Mouse (Mus musculus): ENCODE results near the gene Fggy. TPM values are rescaled to one million over a fixed set of nuclear protein-coding genes. Genes with fewer than 3 reads are reported as not detected.

Gene Fggy
- total and polyA plus RNA-seq, 3 experiments, result 3.8 to 9.7 (median 7.4) TPM

DNA sequence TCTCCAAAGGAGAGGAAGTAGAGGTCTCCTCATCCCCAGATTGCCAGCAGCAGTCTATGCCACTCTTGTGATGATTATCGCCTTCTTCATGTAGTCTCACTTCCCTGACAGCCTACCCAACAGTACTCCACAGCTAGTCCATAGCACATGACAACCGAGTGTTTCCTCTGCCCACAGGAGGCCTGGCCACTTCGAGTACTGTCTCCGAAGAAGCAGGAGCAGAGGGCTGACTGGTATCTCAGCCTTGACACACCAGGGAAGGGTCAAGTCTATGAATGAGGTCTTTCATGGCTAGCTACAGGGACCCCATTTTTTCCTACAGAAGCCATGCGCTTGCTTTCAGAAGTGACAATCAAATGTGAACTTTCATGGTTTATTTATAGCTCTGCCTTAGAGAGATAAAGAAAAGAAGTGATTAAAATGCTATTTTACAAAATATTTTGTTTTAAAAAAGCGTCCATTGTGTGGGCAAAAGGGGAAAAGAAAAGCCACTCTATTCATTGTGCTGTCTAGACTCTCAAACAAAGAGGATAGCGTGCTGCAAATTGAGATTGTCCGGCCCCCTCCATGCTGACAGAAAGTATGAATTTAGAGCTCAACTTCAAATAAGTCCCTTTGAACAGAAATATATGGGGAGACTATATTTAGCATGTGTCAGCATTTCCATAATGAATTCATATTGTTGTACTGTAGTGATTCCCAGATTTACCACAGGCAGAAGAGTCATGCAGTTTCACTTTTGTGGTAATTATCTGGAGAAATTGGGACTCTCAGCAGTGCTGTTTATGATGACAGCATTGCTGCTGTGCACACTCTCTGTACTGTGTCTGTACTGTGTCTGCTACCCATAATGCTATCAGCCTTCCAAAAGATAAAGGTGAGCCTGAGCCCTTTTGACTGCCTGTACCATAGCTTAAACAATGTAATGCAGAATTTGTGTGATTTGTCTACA lies 358.6 kb downstream of the Fggy start:
- intact Hi-C loops (cut with DNase I), result no loop called here
- H3K27ac ChIP-seq, result no peak overlapping the region
- no peak for DNase-seq
- WGBS, result 67% methylated on average over 8 of the region's 8 CpGs
- H3K9ac ChIP-seq (ENCODE audit: low read depth, low read length), result no peak overlapping the region
- no peak for TF ChIP-seq CTCF (IDR thresholded peaks at IDR 0.05)
- no peak for TF ChIP-seq EP300 (IDR thresholded peaks at IDR 0.05; ENCODE audit: insufficient read depth, low read depth, low read length)
- no peak for TF ChIP-seq POLR2A (IDR thresholded peaks at IDR 0.05; ENCODE audit: insufficient read depth, low read depth, low read length)
- no peaks in the 10 kb centered on the region for H3K4me1 ChIP-seq (ENCODE audit: control insufficient read depth, insufficient read depth, low read length)
- no peaks in the 10 kb centered on the region for H3K36me3 ChIP-seq (ENCODE audit: control insufficient read depth, insufficient read depth, low read length)
- H3K4me3 ChIP-seq, result no peak overlapping the region
- no peaks in the 10 kb centered on the region for H3K27me3 ChIP-seq (ENCODE audit: control insufficient read depth, insufficient read depth, low read length)
- H3K79me2 ChIP-seq (replicated peaks; ENCODE audit: control insufficient read depth, insufficient read depth, low read length), result no peaks in the 10 kb centered on the region

DNA sequence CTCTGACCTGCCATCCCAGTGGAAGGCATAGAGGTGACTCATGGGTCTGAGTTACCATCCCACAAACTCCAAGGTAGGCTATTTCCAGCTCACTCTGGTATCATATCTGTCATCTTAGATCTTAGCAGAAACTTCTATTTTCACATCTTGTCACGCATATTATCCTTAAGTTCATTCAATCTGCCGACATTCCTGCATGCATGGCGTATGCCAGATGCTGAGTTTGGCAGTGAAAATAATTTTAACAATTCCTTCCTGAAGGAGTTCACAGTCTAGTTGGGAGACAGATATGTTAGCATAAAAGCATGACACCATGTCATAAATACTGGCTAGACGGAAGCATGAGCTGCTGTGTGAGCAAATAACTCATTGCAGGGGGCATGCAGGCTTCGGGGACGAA lies 360.4 kb downstream of the Fggy start:
- intact Hi-C loops (cut with DNase I), result no loop called here
- Histone ChIP-seq H3K9ac (ENCODE audit: low read depth, low read length) (no peak overlapping the region), H3K4me1 (ENCODE audit: control insufficient read depth, insufficient read depth, low read length) (no peaks in the 10 kb centered on the region), H3K79me2 (replicated peaks; ENCODE audit: control insufficient read depth, insufficient read depth, low read length) (no peaks in the 10 kb centered on the region), H3K4me3 (no peak overlapping the region), H3K27me3 (ENCODE audit: control insufficient read depth, insufficient read depth, low read length) (no peaks in the 10 kb centered on the region), H3K36me3 (ENCODE audit: control insufficient read depth, insufficient read depth, low read length) (no peaks in the 10 kb centered on the region), H3K27ac (no peak overlapping the region)
- no peak for DNase-seq
- TF ChIP-seq EP300 (IDR thresholded peaks at IDR 0.05; ENCODE audit: insufficient read depth, low read depth, low read length) (no peak), CTCF (IDR thresholded peaks at IDR 0.05) (no peak), POLR2A (IDR thresholded peaks at IDR 0.05; ENCODE audit: insufficient read depth, low read depth, low read length) (no peak)
- 77% methylated on average over 6 of the region's 6 CpGs for WGBS

DNA sequence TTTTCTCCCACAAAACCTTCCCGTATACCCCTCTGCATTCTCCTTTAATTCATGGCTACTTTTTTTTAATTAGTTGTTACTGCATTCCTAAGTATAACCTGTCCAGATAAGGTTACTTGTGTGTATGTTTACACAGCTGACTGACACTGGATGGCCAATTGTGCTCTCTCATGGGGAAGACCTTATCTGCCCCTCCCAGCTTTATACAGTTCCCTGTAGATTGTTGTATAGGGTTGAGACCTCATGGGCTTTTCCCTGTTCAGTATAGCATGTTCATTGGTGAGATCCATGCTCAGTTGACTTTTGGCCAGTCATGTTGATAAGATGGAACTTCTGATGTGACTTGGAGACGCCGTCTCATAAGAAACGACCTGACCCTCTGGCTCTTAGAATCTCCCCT lies 363.1 kb downstream of the Fggy start:
- intact Hi-C loops (cut with DNase I), result no loop called here
- Histone ChIP-seq H3K27me3 (ENCODE audit: control insufficient read depth, insufficient read depth, low read length) (no peaks in the 10 kb centered on the region), H3K4me3 (no peak overlapping the region), H3K4me1 (ENCODE audit: control insufficient read depth, insufficient read depth, low read length) (no peaks in the 10 kb centered on the region), H3K79me2 (replicated peaks; ENCODE audit: control insufficient read depth, insufficient read depth, low read length) (no peaks in the 10 kb centered on the region), H3K27ac (no peak overlapping the region), H3K36me3 (ENCODE audit: control insufficient read depth, insufficient read depth, low read length) (no peaks in the 10 kb centered on the region), H3K9ac (ENCODE audit: low read depth, low read length) (no peak overlapping the region)
- WGBS, result 40% methylated on average over 4 of the region's 4 CpGs
- TF ChIP-seq EP300 (IDR thresholded peaks at IDR 0.05; ENCODE audit: insufficient read depth, low read depth, low read length) (no peak), POLR2A (IDR thresholded peaks at IDR 0.05; ENCODE audit: insufficient read depth, low read depth, low read length) (no peak), CTCF (IDR thresholded peaks at IDR 0.05) (no peak)
- DNase-seq, result no peak

DNA sequence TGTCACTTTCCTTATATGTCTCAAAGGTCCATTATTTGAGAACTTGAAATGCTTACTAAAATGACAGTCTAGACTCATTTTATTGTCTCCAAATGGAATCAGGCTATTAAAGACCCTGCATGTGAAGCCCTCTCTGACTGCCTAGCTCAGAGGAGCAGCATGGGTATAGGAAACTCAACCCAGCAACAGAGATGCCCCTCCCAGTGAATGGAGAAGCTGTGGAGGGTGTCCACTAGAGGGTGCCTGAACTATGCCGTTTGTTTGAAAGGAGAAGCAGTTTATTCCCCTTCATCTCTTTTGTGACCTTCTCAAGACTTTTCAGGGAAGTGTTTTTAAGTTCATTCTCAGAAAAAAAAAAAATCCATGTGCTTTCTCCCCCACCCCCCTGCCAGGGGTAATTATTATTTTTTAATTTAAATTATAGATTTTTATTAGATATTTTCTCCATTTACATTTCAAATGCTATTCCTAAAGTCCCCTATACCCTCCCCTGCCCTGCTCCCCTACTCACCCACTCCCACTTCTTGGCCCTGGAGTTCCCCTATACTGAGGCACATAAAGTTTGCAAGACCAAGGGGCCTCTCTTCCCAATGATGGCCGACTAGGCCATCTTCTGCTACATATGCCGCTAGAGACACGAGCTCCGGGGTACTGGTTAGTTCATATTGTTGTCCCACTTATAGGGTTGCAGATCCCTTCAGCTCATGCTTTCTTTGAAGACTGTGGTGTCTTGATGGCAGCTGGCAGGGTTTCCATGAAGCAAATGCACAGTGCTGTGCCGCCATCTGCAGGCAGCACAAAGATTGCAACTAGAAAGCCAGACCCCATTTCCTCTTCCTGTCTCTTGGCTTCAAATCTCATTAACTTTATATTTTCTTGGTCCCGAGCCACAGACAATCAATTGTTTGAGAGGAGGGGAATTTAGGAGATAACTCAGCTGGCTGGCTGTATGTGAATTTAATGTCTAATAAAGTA lies 367.2 kb downstream of the Fggy start:
- TF ChIP-seq CTCF (IDR thresholded peaks at IDR 0.05) (peak; percentile 79), EP300 (IDR thresholded peaks at IDR 0.05; ENCODE audit: insufficient read depth, low read depth, low read length) (0 out of 2 replicates have a peak, but pooled peaks have one; percentile 64), POLR2A (IDR thresholded peaks at IDR 0.05; ENCODE audit: insufficient read depth, low read depth, low read length) (no peak)
- Histone ChIP-seq H3K27ac (no peak overlapping the region), H3K4me3 (no peak overlapping the region), H3K36me3 (ENCODE audit: control insufficient read depth, insufficient read depth, low read length) (no peaks in the 10 kb centered on the region), H3K4me1 (ENCODE audit: control insufficient read depth, insufficient read depth, low read length) (no peaks in the 10 kb centered on the region), H3K79me2 (replicated peaks; ENCODE audit: control insufficient read depth, insufficient read depth, low read length) (no peaks in the 10 kb centered on the region), H3K27me3 (ENCODE audit: control insufficient read depth, insufficient read depth, low read length) (no peaks in the 10 kb centered on the region), H3K9ac (ENCODE audit: low read depth, low read length) (no peak overlapping the region)
- 16% methylated on average over 7 of the region's 7 CpGs for WGBS
- DNase-seq, result peak; percentile 61 to 81
- intact Hi-C loops (cut with DNase I), result loop anchor here (2.0 kb wide), 1 partner anchor 916 kb away; no protein-coding TSS in a partner anchor

DNA sequence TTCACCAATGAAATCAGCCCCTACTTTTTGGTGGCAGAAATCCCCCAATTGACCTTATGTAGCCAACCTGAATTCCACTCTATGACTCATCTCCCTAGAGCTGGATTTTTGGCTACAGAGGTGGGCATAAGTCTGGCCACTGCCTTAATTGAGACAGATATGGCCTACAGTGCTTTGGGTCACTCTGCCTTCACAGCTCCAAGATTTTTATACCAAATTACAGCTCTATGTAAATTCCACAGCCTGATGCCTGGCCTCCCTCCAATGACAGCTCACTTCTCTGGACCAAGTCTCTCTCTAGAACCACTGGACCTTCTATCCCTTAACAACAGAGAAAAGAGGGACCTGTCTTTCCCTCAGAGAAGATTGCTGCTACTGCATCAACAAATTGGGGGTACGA lies 371.5 kb downstream of the Fggy start:
- no peaks in the 10 kb centered on the region for H3K4me1 ChIP-seq (ENCODE audit: control insufficient read depth, insufficient read depth, low read length)
- H3K27me3 ChIP-seq (ENCODE audit: control insufficient read depth, insufficient read depth, low read length), result no peaks in the 10 kb centered on the region
- no peaks in the 10 kb centered on the region for H3K79me2 ChIP-seq (replicated peaks; ENCODE audit: control insufficient read depth, insufficient read depth, low read length)
- TF ChIP-seq EP300 (IDR thresholded peaks at IDR 0.05; ENCODE audit: insufficient read depth, low read depth, low read length) (no peak), POLR2A (IDR thresholded peaks at IDR 0.05; ENCODE audit: insufficient read depth, low read depth, low read length) (no peak), CTCF (IDR thresholded peaks at IDR 0.05) (no peak)
- H3K36me3 ChIP-seq (ENCODE audit: control insufficient read depth, insufficient read depth, low read length), result no peaks in the 10 kb centered on the region
- intact Hi-C loops (cut with DNase I), result no loop called here
- H3K4me3 ChIP-seq, result no peak overlapping the region
- no peak overlapping the region for H3K9ac ChIP-seq (ENCODE audit: low read depth, low read length)
- H3K27ac ChIP-seq, result no peak overlapping the region
- no peak for DNase-seq
- WGBS, result 88% methylated on average over 1 of the region's 1 CpGs
